Mouse (Mus musculus) ES-E14 (cell line): ENCODE measurements at regions not wholly inside any gene's neighbourhood (a gene's known extent, or its start where the extent isn't known, plus 50 kb on each side); places are given as distances from the start of the nearest gene placed in this dataset.

Experiments used
- CHD2 ChIP-seq: IDR thresholded peaks from 2 replicates; pipeline ENCODE4 v1.6.1; 2014; ENCODE audit warnings: mild to moderate bottlenecking, low read depth, low read length, inconsistent platforms
- HCFC1 ChIP-seq: IDR thresholded peaks from 2 replicates; pipeline ENCODE4 v1.6.1; 2012; ENCODE audit warnings: low read length, inconsistent platforms, borderline replicate concordance; ENCODE audit not compliant: insufficient read depth
- MAFK ChIP-seq: IDR thresholded peaks from 2 replicates; pipeline ENCODE4 v1.6.1; 2014; ENCODE audit warnings: mild to moderate bottlenecking, low read depth, low read length, inconsistent platforms; ENCODE audit not compliant: insufficient read depth
- ZC3H11A ChIP-seq: IDR thresholded peaks from 2 replicates; pipeline ENCODE4 v1.6.1; 2012; ENCODE audit warnings: low read depth, mild to moderate bottlenecking, inconsistent platforms, low read length, borderline replicate concordance
- ZNF384 ChIP-seq: IDR thresholded peaks from 2 replicates; pipeline ENCODE4 v1.6.1; 2012; ENCODE audit warnings: low read depth, low read length, inconsistent platforms

DNA sequence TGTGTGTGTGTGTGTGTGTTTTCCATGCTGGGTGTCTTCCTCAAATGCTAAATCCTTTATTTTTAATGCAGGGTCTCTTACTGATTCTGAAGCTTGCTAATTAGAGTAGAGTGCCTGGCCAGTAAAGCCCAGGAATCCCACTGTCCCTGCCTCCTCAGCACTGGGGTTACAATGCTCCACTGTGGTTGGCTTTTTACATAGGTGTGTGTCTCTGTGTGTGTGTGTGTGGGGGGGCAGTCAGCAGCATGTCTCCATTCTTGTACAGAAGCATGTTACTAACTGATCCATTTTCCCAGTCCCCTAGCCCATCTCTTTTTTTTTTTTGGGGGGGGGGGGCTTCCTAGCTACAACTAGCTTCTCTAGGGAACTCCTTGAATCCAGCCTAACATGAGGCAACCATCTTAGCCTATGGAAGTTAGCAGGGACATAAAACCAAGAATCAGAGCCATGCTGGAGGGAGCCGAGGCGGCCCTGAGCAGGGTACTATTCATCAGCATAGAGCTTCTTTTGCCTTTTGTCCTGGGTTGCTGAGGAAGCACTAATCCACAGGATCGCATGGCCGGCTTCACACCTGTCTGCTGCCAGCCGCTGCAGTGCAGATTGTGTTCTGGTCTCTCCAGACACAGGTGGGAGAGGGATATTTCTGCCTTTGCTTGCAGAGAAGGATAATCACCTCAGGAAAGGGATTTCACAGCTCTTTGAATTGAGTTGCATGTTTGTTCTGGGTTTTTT lies 199.2 kb downstream of the En1 start:
- TF ChIP-seq HCFC1 (no peak), ZC3H11A (no peak), MAFK (no peak), CHD2 (no peak), ZNF384 (no peak)
